Mouse (Mus musculus) splenic B cell, adult 2 months (primary cell): Measurements from ENCODE around the gene Dolpp1.
A peak's percentile ranks its signal among the peaks of the same experiment; 100 is the strongest.

Experiments
- DNase-seq: peaks from one replicate; pipeline ENCODE4 v3.0.0-alpha.2; 2011; ENCODE audit warnings: low read depth, low spot score
- H3K27me3 ChIP-seq: 2 replicates; pipeline ENCODE4 v1.6.1; 2012; ENCODE audit warnings: mild to moderate bottlenecking, low read length, moderate library complexity, mixed read lengths; ENCODE audit not compliant: control insufficient read depth, poor library complexity, insufficient read depth, severe bottlenecking
- H3K36me3 ChIP-seq: 2 replicates; pipeline ENCODE4 v1.6.1; 2012; ENCODE audit warnings: mild to moderate bottlenecking, low read length, moderate library complexity, mixed read lengths; ENCODE audit not compliant: control insufficient read depth, poor library complexity, insufficient read depth, severe bottlenecking

Gene Dolpp1

GRCm38 (mm10) chr2:30435326-30436155, 43.5 kb downstream of the Dolpp1 start:
- no peaks in the 10 kb centered on the region for H3K27me3 ChIP-seq
- H3K36me3 ChIP-seq = peaks cover 16% of the 10 kb centered on the region
- DNase-seq = peak; percentile 89

- DNase-seq = no peak
- no peaks in the 10 kb centered on the region for H3K27me3 ChIP-seq
- peaks cover 13% of the 10 kb centered on the region for H3K36me3 ChIP-seq
Observed at GRCm38 (mm10) chr2:30436156-30436545, 44.1 kb downstream of the Dolpp1 start.

DNA sequence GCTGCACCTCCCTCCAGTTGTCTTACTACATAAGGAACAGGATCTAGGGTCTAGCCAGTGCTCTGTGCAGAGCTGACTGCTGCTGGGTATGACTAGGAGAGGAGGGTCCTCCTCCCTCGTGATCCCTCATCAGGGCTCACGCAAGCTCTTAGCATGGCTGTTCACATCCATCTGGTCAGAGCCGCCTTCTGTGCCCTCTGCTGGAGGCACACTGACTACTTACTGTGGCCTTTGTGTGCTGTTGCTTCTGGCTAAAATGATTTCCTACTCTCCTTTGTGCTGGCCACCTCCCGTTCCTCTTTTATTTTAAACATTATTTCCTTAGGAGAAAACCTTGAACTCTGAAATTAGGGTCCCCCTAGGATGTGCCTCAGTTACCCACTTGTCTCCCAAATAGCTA, 44.8 kb downstream of the Dolpp1 start:
- peaks cover 13% of the 10 kb centered on the region for H3K36me3 ChIP-seq
- no peak for DNase-seq
- no peaks in the 10 kb centered on the region for H3K27me3 ChIP-seq

GRCm38 (mm10) chr2:30437791-30438190, 45.7 kb downstream of the Dolpp1 start:
- Histone ChIP-seq H3K36me3 (peaks cover 13% of the 10 kb centered on the region), H3K27me3 (no peaks in the 10 kb centered on the region)
- no peak for DNase-seq

DNA sequence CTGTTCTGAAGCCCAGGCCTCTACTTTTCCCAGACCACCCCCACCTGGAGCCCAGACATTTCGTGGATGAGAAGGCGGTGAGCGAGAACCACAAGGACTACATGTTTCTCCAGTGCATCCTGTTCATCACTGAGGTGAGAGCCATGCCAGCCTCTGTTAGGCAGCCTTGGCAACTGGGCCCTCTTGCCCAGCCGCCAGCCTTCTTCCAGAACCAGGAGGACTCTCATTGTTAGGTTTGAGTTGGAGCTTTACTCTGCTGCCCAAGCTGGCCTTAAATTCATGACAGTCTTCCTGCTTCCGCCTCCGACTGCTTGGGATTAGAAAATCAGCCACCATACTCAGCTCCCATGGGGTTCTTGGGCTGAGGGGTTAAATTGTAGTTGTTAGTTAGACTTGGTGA, 47.6 kb downstream of the Dolpp1 start:
- no peak for DNase-seq
- H3K36me3 ChIP-seq = peaks cover 7% of the 10 kb centered on the region

GRCm38 (mm10) chr2:30440211-30440700, 48.2 kb downstream of the Dolpp1 start:
- no peaks in the 10 kb centered on the region for H3K27me3 ChIP-seq
- H3K36me3 ChIP-seq = peaks cover 5% of the 10 kb centered on the region
- no peak for DNase-seq

More for the DNA sequence above, 47.6 kb downstream of the Dolpp1 start:
- H3K27me3 ChIP-seq = no peaks in the 10 kb centered on the region

DNA sequence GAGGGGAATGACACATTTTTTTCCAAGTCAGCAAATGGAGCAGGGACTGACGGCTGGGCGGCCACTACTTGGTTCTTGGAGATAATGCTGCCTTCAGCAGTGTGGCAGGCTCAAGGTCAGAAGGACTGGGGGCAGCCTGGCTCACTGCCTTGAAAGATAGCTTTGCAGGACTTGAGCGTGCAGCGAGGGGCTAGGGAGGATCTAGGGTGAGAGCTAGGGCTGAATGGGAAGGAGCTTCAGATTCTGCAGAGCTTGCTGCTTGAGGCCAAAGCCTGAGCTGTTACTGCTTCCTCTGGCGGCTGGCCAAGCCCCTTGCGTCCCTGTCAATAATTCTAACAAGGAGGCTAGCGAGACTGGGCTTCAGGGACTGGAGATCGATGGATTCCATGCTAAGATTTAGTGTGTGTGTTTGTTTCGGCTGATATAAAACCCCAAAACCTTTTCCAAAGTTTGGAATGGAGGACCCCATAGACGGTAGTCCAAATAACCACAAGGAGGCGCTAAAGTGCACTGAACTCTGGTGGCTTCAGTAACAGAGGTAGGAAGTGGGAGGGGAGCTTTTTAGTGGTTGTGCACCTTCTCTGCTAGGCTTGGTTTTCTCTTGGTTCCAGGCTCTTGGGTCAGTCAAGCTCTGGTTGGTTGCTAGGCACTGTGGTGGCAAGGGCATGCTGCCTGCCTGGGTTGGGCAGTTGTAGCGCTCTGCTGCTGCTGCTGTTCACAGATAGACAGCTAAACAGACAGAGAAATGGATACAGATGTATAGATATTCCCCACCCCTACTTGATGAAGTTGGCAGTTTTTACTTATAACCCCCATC, 48.9 kb downstream of the Dolpp1 start:
- H3K36me3 ChIP-seq = peaks cover 5% of the 10 kb centered on the region
- DNase-seq = peak; percentile 94

GRCm38 (mm10) chr2:30441518-30442497, 49.8 kb downstream of the Dolpp1 start:
- no peaks in the 10 kb centered on the region for H3K27me3 ChIP-seq
- peaks cover 5% of the 10 kb centered on the region for H3K36me3 ChIP-seq
- peak; percentile 96 for DNase-seq

More for the DNA sequence above, 48.9 kb downstream of the Dolpp1 start:
- no peaks in the 10 kb centered on the region for H3K27me3 ChIP-seq

- Histone ChIP-seq H3K27me3 (no peaks in the 10 kb centered on the region), H3K36me3 (peaks cover 5% of the 10 kb centered on the region)
- DNase-seq = peak; percentile 18
Observed at GRCm38 (mm10) chr2:30442498-30442890, 50.4 kb downstream of the Dolpp1 start.

DNA sequence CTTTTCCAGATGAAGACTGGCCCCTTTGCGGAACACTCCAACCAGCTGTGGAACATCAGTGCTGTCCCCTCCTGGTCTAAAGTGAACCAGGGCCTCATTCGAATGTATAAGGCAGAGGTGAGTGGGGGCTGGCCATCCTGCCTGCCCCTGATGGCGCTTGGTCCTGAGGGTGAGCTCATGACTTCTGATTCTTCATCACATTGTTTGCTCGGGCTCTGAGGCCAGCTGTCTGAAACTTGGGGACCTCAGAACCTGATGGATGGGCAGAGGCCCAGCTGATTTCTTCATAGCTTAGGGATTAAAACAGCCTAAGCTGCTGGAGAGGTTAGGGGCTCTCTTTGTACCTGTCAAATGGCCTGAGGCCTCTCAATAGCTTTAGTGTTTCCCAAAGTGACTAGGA, 51.2 kb downstream of the Dolpp1 start:
- DNase-seq = no peak
- no peaks in the 10 kb centered on the region for H3K27me3 ChIP-seq
- peaks cover 2% of the 10 kb centered on the region for H3K36me3 ChIP-seq

- no peaks in the 10 kb centered on the region for H3K27me3 ChIP-seq
- H3K36me3 ChIP-seq = peaks cover 2% of the 10 kb centered on the region
- DNase-seq = no peak
Observed at GRCm38 (mm10) chr2:30444006-30444405, 52.0 kb downstream of the Dolpp1 start.

- no peak for DNase-seq
- H3K27me3 ChIP-seq = no peaks in the 10 kb centered on the region
- peaks cover 2% of the 10 kb centered on the region for H3K36me3 ChIP-seq
Observed at GRCm38 (mm10) chr2:30444450-30444849, 52.4 kb downstream of the Dolpp1 start.

DNA sequence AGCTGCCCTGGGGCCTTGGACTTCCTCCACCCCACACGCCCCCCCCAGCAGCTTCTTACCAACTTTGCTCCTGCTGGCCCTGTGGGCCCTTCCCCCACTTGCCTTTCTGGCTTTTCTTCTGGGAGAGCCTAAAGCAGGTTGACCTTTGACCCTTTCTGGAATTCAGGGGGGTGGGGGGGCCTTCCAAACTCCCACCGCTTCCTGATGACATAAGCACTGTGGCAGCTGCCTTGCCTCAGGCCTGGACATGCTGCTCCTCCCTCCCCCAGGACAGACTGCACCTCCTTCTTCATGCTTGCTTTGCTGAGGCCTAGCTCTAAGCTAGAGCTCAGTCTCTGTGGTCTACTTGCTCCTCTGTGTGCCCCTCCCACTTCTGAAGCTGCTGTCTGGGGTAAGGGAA, 53.3 kb downstream of the Dolpp1 start:
- DNase-seq = no peak
- H3K36me3 ChIP-seq = no peaks in the 10 kb centered on the region; the same call in none of the 2 replicates
- H3K27me3 ChIP-seq = no peaks in the 10 kb centered on the region
